Mouse (Mus musculus) heart, postnatal 25 days (tissue): ENCODE measurements at regions not wholly inside any gene's neighbourhood (a gene's known extent, or its start where the extent isn't known, plus 50 kb on each side); places are given as distances from the start of the nearest gene placed in this dataset.

Source experiments
- DNase-seq: peaks from one replicate; pipeline ENCODE4 v3.0.0; 2022; ENCODE audit warnings: low spot score
- intact Hi-C: fragments of 180-260 bp; cut with DNase I; formaldehyde crosslinking; loops from one replicate; pipeline ENCODE4 v1.15.1; 2025

DNA sequence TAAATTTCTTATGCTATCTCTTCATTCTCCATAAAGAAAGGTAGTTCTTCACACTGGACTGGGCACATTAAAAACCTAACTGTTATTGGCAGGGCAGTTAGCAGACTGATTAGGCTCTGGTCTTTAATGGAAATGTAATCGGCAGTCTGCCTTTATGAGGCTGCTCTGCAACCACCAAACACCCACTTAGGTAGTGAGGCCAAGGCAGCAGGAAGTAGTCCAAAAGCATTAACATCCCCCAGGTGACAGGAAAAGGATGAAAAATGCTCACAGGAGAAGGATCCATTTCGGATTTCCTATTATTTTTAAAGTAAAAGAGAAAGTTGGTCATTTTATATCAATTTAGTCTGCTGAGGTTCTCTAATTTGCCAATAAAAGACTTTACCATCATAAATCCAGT, 528.9 kb upstream of the Dppa4 start:
- intact Hi-C loops, result no loop called here
- no peak for DNase-seq

DNA sequence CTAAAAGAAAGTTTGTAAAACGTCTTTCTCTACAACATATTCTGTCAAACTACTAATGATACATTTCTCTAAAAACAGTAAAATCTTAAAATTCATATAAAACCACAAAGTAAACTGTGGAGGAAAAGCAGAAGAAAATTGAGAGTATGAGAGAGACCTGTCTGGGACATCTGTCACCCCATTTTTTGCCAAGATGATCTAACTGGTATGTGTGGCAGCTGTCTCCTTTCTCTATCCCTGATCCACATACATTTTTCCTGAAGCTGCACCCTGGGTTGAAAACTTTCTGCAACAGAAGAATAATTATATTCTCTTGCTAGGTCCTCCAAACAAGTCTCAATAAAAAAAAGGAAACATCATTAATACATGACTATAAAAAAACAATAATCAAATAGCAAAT, 525.2 kb upstream of the Dppa4 start:
- intact Hi-C loops, result no loop called here
- no peak for DNase-seq

DNA sequence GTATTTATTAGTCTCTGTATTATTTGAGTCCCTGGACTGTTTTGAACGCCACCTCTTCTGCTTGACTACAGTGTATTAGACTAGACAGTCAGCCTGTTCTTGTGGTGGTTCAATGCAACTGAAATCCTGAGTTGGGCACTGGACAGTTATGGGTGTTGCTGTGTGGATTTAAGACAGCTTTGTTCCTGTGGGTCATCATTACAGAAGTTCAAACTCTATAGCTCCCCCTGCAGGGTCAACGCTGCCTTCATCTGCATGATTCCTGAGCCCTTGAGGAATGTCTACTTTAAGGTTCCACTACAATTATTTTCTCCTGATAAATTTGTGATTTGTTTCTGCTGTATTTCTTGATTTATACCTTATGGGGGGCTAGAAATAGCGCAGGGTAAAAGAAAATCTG, 517.8 kb upstream of the Dppa4 start:
- intact Hi-C loops, result loop anchor here (10.0 kb wide), 1 partner anchor 1281 kb away; no protein-coding TSS in a partner anchor
- no peak for DNase-seq

DNA sequence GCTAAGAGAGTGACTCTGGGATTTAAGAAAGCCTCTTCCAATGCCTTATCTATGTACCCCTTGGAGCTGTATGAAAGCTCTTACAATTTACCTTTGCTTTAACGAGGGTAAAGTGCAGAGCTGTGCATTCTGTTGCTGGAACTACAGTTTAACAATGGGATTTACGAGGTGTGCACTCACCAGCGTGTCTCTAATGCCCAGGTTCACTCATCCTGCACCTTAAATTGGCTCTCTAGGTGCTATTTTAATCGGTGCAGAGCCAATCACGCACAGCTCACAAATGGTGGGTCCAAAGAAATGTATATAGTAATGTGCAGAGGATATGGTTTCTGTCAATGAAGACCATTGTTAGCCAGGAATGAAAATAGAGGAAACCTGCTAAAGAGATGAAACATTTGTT, 495.0 kb upstream of the Dppa4 start:
- DNase-seq, result no peak
- intact Hi-C loops, result no loop called here

DNA sequence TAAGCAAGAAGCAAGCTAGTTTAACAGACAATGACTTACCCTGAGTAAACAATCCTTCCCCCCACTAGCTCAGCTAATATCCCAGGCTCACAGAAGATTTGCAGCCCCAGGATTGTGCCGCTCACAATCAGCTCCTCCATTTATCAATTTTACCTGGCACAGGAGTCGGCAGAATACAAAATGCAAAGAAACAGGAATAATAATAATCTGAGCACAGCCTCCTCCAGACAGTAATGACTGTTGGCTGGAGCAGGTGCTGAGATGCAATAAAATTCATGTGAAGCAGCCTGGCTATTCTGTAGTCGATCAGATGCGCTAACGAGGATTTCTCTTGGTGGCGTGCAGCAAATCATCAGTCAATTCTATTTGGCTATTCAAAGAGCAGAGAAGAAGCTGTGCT, 492.9 kb upstream of the Dppa4 start:
- intact Hi-C loops, result no loop called here
- DNase-seq, result no peak

DNA sequence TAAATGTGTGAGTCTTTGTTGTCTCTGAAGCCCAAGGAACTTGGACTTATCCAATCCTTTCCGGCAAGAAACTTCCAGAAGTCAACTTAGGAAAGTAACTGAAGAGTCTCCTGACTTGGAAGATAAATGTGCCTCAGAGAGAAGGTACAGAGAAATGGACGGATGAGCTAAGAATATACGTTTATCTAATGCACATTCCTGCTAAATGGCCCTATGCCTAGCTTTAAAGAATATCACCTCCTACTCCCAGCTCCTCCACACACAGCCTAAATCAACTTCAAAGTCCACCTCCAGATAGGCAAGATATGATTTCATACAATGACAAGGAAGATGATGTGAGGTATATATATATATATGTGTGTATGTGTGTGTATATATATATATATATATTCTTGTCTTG, 492.1 kb upstream of the Dppa4 start:
- DNase-seq, result no peak
- intact Hi-C loops, result no loop called here

DNA sequence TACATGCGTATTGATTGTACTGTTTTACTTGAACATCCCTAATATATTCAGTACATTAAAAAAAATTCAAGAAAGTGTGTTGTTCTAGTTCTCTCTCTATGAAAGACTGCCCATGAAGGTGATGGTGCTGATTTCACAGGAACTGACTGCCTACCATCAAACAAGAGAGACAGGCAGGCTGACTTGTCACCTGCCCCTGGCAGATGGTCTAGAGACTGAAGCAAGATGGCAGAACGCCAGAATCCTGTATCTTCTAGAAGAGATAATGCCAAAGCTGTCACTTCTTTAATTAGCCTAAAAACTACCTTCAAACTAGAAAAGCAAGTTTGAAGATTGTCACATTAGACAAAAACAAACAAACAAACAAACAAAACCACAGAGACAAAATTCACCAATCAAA, 484.7 kb upstream of the Dppa4 start:
- DNase-seq, result no peak
- intact Hi-C loops, result no loop called here

DNA sequence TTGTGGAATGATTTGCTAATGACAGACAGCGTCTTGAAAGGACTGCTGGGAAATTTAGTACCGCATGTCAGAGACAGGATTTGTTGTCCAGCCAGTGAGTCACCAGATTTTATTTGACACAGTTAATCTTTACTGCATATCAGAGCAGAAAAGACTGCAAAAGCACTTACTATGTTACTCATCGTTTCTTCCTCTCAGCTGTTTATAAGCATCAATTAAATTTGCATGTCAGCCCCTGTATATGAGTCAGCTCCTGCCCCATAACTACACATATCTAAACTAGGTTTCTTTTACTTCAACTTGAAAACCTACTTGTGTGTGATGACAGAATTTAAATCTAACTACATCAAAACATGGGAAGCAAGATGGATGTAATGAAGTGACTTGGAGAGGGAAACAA, 440.4 kb upstream of the Dppa4 start:
- intact Hi-C loops, result no loop called here
- DNase-seq, result no peak

DNA sequence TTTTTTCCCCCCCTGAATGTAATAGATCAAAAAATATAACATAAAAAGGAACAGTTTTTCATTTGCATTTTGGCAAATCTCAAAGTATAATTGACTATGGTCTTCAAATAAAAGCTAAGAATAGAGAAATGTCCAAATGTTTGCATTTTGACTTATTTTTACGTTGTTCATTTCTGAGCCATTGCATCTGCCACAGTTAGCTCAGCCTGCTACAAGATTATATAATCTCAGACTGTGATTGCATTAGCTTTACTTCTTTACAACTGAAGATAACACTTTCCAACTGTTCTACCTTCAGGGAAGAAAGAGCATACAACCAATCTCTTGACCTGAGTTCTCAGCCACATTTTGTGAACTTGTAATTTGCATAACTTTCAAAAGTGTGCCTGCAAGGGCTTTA, 431.9 kb upstream of the Dppa4 start:
- DNase-seq, result no peak
- intact Hi-C loops, result no loop called here

DNA sequence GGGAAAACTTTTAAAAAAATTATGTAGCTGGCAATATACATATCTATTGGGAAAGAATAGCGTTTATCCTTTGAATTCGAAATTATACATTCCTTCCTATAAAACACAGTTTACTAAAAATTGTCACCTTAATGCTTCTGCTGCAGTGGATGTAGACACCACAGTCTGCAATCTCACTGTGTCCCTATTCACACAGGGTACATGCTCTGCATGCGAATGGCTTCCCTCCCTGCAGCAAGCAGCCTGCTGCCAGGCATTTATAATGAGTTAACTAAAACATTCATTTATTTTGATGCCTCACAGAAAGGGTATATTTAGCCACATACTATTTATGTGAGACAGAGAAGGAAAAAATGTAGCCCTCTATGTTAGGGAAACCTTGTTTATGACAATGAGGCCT, 423.7 kb upstream of the Dppa4 start:
- intact Hi-C loops, result no loop called here

DNA sequence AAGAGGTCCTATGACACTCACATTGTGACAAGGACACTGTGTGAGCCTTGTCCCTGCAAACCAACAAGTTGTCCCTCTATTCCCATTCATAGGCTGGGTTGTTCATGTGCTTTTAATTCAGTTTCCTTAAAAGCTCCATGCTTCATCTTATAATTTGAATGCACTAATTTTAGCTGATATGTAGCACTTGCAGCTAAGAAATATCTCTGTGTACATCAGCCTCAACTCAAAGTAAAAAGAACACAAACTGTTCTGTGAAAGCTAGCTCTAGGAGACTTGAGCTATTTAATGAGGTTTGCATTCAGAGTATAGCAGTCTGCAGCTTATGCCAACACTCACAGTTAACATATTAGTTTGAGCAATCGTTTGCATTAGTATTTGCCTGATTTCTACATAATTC, 408.3 kb upstream of the Dppa4 start:
- intact Hi-C loops, result no loop called here
- no peak for DNase-seq

More for the DNA sequence above, 423.7 kb upstream of the Dppa4 start:
- no peak for DNase-seq

DNA sequence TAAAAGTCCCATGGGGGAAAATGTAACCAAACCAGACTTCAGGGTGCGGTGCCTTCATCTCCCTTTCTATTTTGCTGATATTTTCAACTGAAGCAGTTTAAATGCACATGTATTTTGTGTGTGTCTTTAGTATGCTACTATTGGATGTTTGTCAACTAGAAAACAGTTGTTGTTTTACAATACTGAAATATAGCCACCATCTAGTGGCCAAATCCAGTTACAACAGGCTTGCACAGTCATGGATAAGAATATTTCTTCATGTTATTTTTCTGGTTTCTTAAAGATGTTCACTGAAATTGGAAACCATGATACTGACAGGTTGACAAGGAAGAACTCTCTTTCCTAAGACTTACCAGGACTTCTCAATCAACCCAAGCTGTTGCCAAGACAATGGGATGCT, 400.1 kb upstream of the Dppa4 start:
- intact Hi-C loops, result loop anchor here (10.0 kb wide), 1 partner anchor 1399 kb away; no protein-coding TSS in a partner anchor
- no peak for DNase-seq

DNA sequence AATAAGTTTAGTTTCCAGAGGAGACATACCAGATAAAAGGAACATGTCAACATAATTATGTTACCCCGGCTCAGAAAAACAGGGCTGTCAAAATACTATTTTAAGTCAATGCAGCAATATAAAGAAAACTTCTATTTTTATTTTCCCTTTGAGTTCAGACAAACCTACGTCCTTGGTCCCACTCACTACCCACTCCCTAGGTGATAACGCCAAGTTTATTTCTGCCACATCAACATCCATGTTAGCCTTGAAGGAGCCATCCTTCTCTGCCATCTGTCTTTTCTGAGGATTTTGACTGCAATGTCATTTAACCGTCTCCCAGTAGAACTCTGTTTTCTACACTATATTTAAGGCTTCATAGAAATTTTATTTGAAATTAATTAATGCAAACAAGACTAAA, 396.5 kb upstream of the Dppa4 start:
- DNase-seq, result no peak
- intact Hi-C loops, result loop anchor here (10.0 kb wide), 1 partner anchor 1402 kb away; no protein-coding TSS in a partner anchor

DNA sequence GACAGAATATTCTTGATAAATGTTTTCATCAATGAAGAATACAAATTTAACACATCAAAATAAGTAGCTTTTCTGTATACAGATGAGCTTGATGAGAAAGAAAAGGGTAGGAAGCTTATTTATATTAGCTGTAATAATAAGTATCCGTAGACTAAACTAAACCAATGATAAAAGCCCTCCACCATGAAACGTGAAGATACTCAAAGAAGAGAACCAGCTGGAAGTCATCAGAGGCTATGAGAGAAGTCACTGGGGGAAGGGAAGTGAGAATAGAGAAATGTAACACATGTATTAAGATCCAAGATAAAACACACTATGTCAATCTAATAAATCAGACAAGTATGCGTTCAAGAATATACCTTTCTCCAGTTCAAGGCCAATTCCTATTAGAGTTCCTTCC, 382.7 kb upstream of the Dppa4 start:
- intact Hi-C loops, result no loop called here
- no peak for DNase-seq

DNA sequence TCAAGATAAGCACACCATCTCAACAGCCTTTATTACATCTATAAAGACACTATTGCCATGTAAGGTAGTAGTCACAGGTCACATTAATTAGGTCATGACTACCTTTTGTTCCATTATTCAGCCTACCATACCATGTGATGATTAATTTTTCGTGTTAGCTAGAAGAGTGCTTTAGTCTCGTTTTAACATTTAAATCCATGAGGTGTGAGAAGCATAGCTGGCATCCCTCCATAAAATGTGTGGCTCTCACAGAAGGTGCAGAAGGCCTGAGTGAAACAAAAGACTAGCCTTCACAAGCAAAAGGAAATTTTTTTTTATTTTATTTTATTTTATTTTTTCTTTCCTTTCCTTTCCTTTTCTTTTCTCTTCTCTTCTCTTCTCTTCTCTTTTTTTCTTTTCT, 345.5 kb upstream of the Dppa4 start:
- no peak for DNase-seq
- intact Hi-C loops, result no loop called here
